Mouse (Mus musculus) midbrain, embryonic 14.5 days (tissue): Measurements from ENCODE around the gene Slc5a4a. TPM values are rescaled to one million over a fixed set of nuclear protein-coding genes. Genes with fewer than 3 reads are reported as not detected.

Source experiments
- ATAC-seq: fragments of 200-750 bp; cut with Nextera tagmentation; 2 replicates; pipeline ENCODE4 v1.8.0; 2017; ENCODE audit warnings: moderate number of reproducible peaks, moderate library complexity; ENCODE audit not compliant: low FRiP score, low TSS enrichment
- DNase-seq: peaks from one replicate; pipeline ENCODE4 v3.0.0-alpha.2; 2015
- H3K27ac ChIP-seq: fragments of 300-500 bp; sonication (generic); replicated peaks from 2 replicates; pipeline ENCODE4 v1.5.1; 2014; ENCODE audit warnings: mild to moderate bottlenecking, low read depth, low read length, moderate library complexity
- H3K27me3 ChIP-seq: fragments of 300-500 bp; sonication (generic); 2 replicates; pipeline ENCODE4 v1.6.1; 2014; ENCODE audit warnings: low read length, control low read depth, mixed read lengths; ENCODE audit not compliant: control insufficient read depth, insufficient read depth
- H3K36me3 ChIP-seq: fragments of 300-500 bp; sonication (generic); 2 replicates; pipeline ENCODE4 v1.6.1; 2014; ENCODE audit warnings: low read length, control low read depth; ENCODE audit not compliant: control insufficient read depth, insufficient read depth
- H3K4me1 ChIP-seq: fragments of 300-500 bp; sonication (generic); 2 replicates; pipeline ENCODE4 v1.6.1; 2014; ENCODE audit warnings: mild to moderate bottlenecking, antibody characterized with exemption, low read length, control low read depth; ENCODE audit not compliant: control insufficient read depth, insufficient read depth
- H3K4me2 ChIP-seq: fragments of 300-500 bp; sonication (generic); 2 replicates; pipeline ENCODE4 v1.6.1; 2014; ENCODE audit warnings: mild to moderate bottlenecking, low read length, moderate library complexity
- H3K4me3 ChIP-seq: fragments of 300-500 bp; sonication (generic); replicated peaks from 2 replicates; pipeline ENCODE4 v1.5.1; 2014; ENCODE audit warnings: low read depth, low read length
- H3K9ac ChIP-seq: fragments of 300-500 bp; sonication (generic); replicated peaks from 2 replicates; pipeline ENCODE4 v1.6.1; 2014; ENCODE audit warnings: mild to moderate bottlenecking, low read length, moderate library complexity
- H3K9me3 ChIP-seq: fragments of 300-500 bp; sonication (generic); 2 replicates; pipeline ENCODE4 v1.6.1; 2016; ENCODE audit warnings: low read length, control low read depth, mixed read lengths; ENCODE audit not compliant: control insufficient read depth
- WGBS: fragments of 180-500 bp; shearing (Covaris S2); extraction: QIAGEN DNeasy Blood & Tissue Kit; methylation state at CpG from one replicate; pipeline ENCODE4 v1.1.7; 2014; 5-methylcytosine and 5-hydroxymethylcytosine counted together
- polyA plus RNA-seq: library from polyadenylated mRNA; unstranded; fragments of >200 nt; fragmentation: Nextera tagmentation; extraction: Ambion mirVana; gene quantifications from 2 replicates; pipeline ENCODE4 v1.2.1, GENCODE M21; 2014

The Slc5a4a gene
- polyA plus RNA-seq, 1 experiment from 2014 or later: not detected

GRCm38 (mm10) chr10:76155911-76156310, 8.7 kb downstream of the Slc5a4a start:
- no peaks in the 10 kb centered on the region for H3K4me1 ChIP-seq
- no peaks in the 10 kb centered on the region for H3K36me3 ChIP-seq
- H3K4me3 ChIP-seq: no peak overlapping the region
- WGBS: 90% methylated on average over 7 of the region's 7 CpGs
- H3K9ac ChIP-seq: no peak overlapping the region
- ATAC-seq (no peak), DNase-seq (no peak)
- H3K9me3 ChIP-seq: no peaks in the 10 kb centered on the region
- no peak overlapping the region for H3K27ac ChIP-seq
- H3K27me3 ChIP-seq: no peaks in the 10 kb centered on the region
- H3K4me2 ChIP-seq: no peak overlapping the region

GRCm38 (mm10) chr10:76157528-76157927, 10.3 kb downstream of the Slc5a4a start:
- H3K4me1 ChIP-seq: no peaks in the 10 kb centered on the region
- H3K36me3 ChIP-seq: no peaks in the 10 kb centered on the region
- H3K9me3 ChIP-seq: no peaks in the 10 kb centered on the region
- H3K4me3 ChIP-seq: no peak overlapping the region
- no peaks in the 10 kb centered on the region for H3K27me3 ChIP-seq
- DNase-seq (no peak), ATAC-seq (no peak)
- no peak overlapping the region for H3K27ac ChIP-seq
- WGBS: 77% methylated on average over 5 of the region's 5 CpGs
- H3K9ac ChIP-seq: no peak overlapping the region
- H3K4me2 ChIP-seq: no peak overlapping the region

- Histone ChIP-seq H3K4me2 (no peak overlapping the region), H3K27me3 (no peaks in the 10 kb centered on the region), H3K4me3 (no peak overlapping the region), H3K27ac (no peak overlapping the region), H3K9me3 (no peaks in the 10 kb centered on the region), H3K9ac (no peak overlapping the region), H3K4me1 (no peaks in the 10 kb centered on the region), H3K36me3 (no peaks in the 10 kb centered on the region)
- no peak for ATAC-seq
- no peak for DNase-seq
- 94% methylated on average over 1 of the region's 1 CpGs for WGBS
These were observed 10.8 kb downstream of the Slc5a4a start for GRCm38 (mm10) chr10:76158009-76158408.

- DNase-seq (peak; percentile 45), ATAC-seq (no peak)
- no peaks in the 10 kb centered on the region for H3K27me3 ChIP-seq
- H3K4me3 ChIP-seq: no peak overlapping the region
- WGBS: 16% methylated on average over 2 of the region's 2 CpGs
- peaks cover 3% of the 10 kb centered on the region; the same call in 1 of the 2 replicates for H3K4me1 ChIP-seq
- H3K36me3 ChIP-seq: no peaks in the 10 kb centered on the region
- no peak overlapping the region for H3K4me2 ChIP-seq
- no peaks in the 10 kb centered on the region for H3K9me3 ChIP-seq
- no peak overlapping the region for H3K9ac ChIP-seq
- no peak overlapping the region for H3K27ac ChIP-seq
These were observed 27.6 kb downstream of the Slc5a4a start for GRCm38 (mm10) chr10:76174899-76175298.

GRCm38 (mm10) chr10:76185216-76185615, 38.0 kb downstream of the Slc5a4a start:
- no peaks in the 10 kb centered on the region for H3K27me3 ChIP-seq
- no peaks in the 10 kb centered on the region for H3K9me3 ChIP-seq
- 75% methylated on average over 4 of the region's 4 CpGs for WGBS
- ATAC-seq: no peak
- H3K4me2 ChIP-seq: no peak overlapping the region
- H3K27ac ChIP-seq: no peak overlapping the region
- no peak overlapping the region for H3K4me3 ChIP-seq
- H3K4me1 ChIP-seq: no peaks in the 10 kb centered on the region
- H3K36me3 ChIP-seq: no peaks in the 10 kb centered on the region
- no peak for DNase-seq
- no peak overlapping the region for H3K9ac ChIP-seq

GRCm38 (mm10) chr10:76188010-76188409, 40.8 kb downstream of the Slc5a4a start:
- no peak for ATAC-seq
- Histone ChIP-seq H3K9me3 (no peaks in the 10 kb centered on the region), H3K9ac (no peak overlapping the region), H3K4me2 (no peak overlapping the region), H3K27ac (no peak overlapping the region), H3K4me3 (no peak overlapping the region), H3K27me3 (no peaks in the 10 kb centered on the region), H3K36me3 (no peaks in the 10 kb centered on the region), H3K4me1 (no peaks in the 10 kb centered on the region)
- 100% methylated on average over 1 of the region's 1 CpGs for WGBS
- DNase-seq: no peak

GRCm38 (mm10) chr10:76201416-76201815, 54.2 kb downstream of the Slc5a4a start:
- WGBS: 92% methylated on average over 3 of the region's 3 CpGs
- H3K9ac ChIP-seq: no peak overlapping the region
- ATAC-seq: no peak
- H3K4me2 ChIP-seq: no peak overlapping the region
- H3K27me3 ChIP-seq: no peaks in the 10 kb centered on the region
- DNase-seq: no peak
- no peaks in the 10 kb centered on the region for H3K9me3 ChIP-seq
- no peak overlapping the region for H3K27ac ChIP-seq
- H3K4me3 ChIP-seq: no peak overlapping the region
- peaks cover 8% of the 10 kb centered on the region for H3K36me3 ChIP-seq
- H3K4me1 ChIP-seq: no peaks in the 10 kb centered on the region

GRCm38 (mm10) chr10:76201978-76202377, 54.7 kb downstream of the Slc5a4a start:
- 20% methylated on average over 7 of the region's 7 CpGs for WGBS
- Histone ChIP-seq H3K4me1 (no peaks in the 10 kb centered on the region), H3K4me3 (no peak overlapping the region), H3K9me3 (no peaks in the 10 kb centered on the region), H3K27me3 (no peaks in the 10 kb centered on the region), H3K36me3 (peaks cover 14% of the 10 kb centered on the region), H3K27ac (no peak overlapping the region), H3K9ac (no peak overlapping the region), H3K4me2 (no peak overlapping the region)
- ATAC-seq (no peak), DNase-seq (peak; percentile 90)

- Histone ChIP-seq H3K4me2 (peak overlapping the region; percentile 52), H3K36me3 (peaks cover 32% of the 10 kb centered on the region), H3K4me1 (no peaks in the 10 kb centered on the region), H3K9me3 (no peaks in the 10 kb centered on the region), H3K9ac (0 out of 2 replicates have a peak overlapping the region, but pooled peaks have one; percentile 23), H3K27me3 (no peaks in the 10 kb centered on the region), H3K4me3 (peak overlapping the region; percentile 31), H3K27ac (no peak overlapping the region)
- 31% methylated on average over 18 of the region's 18 CpGs for WGBS
- ATAC-seq: peak; percentile 43; the same call in 1 of the 2 replicates
- peak; percentile 69 for DNase-seq
These were observed 56.6 kb downstream of the Slc5a4a start for GRCm38 (mm10) chr10:76203798-76204283.
